Mouse (Mus musculus) spleen, adult 18-20 months (tissue): ENCODE measurements at regions not wholly inside any gene's neighbourhood (a gene's known extent, or its start where the extent isn't known, plus 50 kb on each side); places are given as distances from the start of the nearest gene placed in this dataset.
"Not testable (repeated sequence)": the region's sequence is repeated elsewhere in the genome, so short reads cannot be mapped to it uniquely, and the experiment has no call there.

Experiments
- DNase-seq, 2 experiments: peaks; one replicate each; pipeline ENCODE4 v3.0.0; 2022; ENCODE audit warnings: mixed read lengths in 2 of 2

DNA sequence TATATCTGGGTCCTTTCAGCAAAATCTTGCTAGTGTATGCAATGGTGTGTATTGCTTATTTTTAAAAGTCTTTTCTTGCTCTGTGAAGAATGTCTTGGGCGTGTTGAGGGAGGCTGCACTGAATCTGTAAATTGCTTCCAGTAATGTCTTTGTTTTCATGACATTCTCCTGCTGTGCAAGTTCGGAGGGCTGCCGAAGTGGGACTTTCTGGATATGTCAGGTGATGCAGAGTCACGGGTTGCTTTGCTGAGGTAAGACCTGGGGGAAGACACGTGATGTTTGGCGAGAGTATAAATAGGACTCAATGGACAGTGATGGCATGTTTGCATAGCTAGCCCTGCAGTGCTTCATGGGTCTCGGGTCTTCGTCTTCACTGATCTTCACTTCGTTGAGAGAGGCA, 329.2 kb upstream of the Nr5a2 start:
- DNase-seq: no peak

DNA sequence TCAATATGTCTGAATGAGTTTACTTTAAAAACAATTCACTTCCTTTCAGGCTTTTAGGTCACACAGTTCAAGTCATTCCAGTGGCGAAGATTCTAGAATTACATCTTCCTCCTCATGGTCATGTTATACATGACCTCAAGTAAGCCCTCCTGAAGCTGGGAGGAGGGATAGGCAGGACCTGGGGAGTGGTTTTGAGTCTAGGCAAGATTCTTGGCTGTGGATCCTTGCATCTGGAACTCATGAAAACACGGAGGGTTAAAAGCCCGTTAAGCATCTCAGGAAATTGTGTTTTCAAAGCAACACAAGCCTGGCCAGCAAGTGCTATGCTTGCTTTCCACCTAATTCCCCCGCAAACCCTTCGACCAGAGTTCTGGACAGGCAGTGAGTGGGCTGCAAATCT, 323.0 kb upstream of the Nr5a2 start:
- DNase-seq: no peak

DNA sequence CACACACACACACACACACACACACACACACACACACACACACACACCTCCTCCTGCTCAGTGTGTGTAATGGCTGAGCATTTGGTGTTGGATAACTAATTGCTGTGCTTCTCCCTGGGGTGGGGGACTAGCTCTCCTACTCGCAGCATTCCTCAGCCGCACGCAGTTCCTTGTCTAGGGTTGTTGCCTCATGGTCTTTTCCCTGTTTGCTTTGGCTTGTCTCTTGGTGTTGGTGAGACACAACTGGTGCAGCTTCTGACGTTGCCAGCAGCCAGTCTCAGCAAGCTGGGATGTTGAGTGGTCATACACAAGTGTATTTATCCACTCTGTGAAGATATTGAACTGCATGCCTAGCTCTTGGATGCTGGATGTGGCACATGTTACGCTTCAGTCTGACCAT, 322.2 kb upstream of the Nr5a2 start:
- no peak for DNase-seq

DNA sequence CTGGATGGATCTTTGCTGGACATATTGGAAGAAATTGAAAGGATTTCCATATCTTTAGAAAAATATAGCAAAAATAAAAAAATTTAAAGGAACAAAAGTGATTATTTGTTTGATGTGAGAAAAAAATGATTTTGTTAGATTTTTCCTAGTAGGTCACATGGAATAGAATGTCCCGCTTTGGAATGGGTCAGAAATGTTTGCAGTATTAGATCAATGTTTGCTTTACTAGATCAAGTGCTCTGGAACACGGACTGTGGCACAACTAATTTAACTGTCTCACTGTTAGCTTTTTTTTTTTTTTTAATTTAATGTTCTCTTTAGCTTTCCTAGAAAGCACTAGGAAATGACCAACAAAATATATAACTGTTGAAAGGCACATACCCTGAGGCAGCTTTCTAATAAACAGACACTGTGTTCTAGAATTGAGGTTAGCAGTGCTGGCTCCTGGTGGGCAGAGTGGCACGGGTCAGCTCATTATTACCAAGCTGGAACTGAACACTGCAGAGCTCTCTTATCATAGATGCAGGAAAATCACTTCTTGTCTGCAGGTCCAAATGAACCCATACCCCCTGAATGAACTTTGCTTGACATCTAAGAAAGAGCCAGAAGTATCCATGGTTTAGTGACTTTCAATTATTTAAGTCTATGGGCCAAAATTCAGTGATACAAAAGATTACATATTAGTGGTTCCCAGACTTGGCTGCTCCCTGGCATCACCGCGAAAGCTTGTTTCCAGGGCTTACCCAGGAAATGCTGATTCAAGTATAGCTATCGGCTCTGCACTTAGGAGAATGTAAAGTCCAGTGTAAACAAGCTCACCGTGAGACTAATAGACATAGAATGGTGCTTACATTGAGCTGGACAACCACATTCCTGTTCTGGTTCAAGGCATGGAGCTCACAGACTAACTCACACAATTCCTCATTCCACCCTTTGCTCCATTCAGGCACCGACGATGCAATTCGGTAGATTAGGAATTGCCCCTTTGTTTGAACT, 320.4 kb upstream of the Nr5a2 start:
- DNase-seq: no peak

DNA sequence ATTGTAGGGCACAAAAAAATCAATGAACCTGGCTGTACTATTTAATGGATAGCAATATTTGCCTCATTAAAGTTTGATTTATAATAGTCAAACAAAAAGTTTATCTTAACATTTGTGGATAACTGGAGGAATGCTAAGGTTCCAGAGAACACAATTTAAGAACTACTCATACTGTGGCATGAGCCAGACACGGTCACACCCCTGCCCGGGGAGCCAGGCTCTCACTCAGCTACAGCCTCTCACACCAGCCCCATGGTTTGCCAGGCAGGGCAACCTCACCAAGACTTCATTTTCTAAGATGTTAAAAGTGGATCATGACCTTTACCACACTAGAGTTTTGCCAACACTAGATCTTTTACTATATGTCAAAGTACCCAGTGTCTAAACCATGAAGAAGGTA, 319.7 kb upstream of the Nr5a2 start:
- DNase-seq: no peak

DNA sequence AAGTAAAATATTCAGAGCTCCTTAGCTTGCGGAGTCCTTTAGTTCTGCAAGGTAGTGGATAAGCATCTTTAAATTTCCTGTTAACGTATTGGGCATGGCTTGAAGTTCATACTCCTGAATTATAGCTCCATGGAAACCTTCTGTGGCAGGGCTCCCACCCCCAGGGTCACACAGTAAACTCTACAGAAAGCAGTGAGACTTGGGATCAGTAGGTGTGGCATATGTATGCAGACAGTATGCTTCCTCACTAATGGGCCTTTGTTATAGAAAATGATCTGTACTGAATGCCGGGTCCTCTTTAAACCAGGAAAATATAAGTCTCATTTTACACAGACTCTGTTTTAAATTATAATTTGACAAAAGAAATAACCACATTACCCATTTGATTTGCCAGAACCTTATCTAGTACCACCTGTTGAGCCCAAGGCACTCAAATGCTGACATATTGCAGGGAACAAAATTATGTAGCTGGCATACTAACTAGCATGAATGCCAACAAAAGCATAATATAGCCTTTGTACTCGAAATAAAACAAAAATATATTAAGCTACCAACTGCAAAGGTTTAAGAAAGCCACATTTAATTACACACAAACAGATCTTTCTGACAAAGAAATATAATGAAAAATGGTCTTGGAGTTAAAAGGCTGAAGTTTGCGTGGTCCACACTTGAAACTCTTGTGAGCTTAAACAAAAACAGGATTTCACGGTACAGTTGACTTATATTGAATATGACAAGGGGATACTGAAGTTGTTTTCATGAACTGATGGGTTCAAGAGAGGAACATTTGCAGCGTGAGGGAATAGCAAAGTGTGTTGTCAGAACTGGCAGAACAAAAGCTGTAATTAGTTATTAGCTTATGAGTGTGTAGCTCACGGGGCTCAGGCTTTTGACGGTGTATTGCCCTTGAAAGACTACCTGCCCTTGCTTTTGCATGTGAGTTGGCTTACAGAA, 310.7 kb upstream of the Nr5a2 start:
- no peak for DNase-seq

DNA sequence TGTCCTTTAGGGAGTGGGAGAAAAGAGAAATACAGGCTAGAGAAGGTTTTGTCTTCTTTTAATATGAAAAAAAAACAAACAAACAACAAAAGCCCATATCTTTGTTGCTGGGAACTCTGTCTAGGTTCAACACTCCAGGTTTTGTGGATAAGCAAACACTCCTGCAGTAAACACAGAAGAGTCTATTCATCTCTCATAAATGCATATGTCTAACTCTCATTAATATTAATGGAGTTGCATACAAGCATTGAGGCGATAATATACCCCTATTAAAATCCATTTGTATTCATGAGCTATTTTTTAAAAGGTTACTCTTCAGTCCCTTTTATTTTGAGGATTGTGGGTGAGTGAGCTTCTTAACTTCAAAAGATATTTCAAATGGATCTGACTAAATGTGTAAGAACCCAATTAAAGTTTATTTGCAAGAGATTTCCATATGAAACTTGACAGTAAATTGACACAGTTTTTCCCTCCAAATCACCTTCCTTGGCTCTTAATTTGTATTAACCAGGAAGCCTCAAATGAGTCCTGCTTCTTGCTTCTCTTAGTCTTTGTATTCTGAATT, 302.6 kb upstream of the Nr5a2 start:
- no peak for DNase-seq

DNA sequence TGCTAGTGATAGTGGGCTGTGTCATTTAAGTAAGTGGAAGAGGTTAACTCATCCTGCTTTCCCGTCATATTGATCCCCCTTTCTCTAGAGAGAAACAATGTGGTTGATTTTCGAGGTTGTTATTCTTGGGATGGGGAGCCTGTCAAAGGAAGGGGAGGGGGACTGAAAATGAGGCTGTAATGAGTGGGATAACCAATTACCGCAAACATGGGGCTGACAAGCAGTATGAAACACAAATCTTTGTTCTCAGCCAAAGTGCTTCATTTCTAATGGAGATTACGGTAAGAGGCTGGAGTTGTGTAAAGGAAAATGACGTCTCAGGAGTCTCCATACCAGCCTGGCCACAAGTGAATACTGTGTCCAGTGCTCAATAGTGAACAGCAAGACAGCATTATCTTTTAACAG, 301.9 kb upstream of the Nr5a2 start:
- no peak for DNase-seq

DNA sequence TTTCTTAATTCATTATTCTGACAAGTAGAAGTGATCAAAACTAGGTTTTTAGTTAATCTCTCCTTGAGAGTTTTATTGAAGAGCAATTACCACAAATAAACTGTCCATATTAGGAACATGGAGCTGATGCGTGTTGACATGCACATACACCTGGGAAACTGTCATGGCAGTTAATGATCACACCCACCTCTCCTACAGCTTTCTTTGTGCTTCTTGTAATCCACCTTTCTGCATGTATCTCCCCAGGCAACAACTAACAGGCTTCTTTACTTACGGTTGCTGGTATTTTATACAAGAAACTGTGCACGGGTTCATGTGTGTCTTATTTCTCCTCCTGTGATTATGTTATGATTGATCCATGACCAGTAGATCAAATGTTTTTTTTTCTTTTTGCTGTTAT, 296.0 kb upstream of the Nr5a2 start:
- no peak for DNase-seq

DNA sequence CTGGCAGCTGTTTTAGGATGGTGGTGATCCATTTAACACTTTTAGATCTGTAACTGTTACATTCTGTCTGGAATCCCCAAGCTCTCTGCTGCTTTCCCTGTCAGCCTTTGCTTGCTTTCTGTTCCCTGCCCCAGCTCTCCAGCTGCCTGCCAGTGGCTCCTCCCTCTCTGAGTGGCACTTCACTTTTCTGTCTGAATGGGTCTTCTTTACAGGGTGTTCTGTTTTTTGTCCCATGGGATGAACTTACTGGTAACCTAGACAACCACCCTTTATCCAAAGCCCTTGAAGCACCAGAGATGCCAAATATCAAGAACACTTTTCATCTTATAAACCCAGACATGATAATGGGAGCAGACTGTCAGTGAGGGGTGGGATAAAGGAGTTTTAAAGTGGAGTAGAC, 294.8 kb upstream of the Nr5a2 start:
- no peak for DNase-seq

DNA sequence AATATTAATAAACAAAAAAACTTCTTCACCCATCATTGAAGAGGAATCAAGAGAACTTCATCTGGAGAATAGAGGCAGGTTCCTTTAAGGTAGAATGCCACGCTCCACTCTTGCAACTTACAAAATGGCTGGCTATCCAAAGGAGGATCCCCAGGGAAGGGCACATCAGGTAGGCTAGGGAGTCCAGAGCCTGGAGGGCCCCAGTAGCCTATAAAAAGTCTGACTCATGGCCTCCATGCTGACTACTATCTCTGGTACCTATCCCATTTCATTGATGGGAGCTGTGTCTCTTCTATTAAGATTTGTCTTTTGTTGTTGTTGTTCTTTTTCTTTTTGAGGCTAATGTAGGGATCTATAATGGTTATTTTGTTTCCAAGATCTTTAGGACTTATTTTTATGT, 294.4 kb upstream of the Nr5a2 start:
- DNase-seq: no peak

DNA sequence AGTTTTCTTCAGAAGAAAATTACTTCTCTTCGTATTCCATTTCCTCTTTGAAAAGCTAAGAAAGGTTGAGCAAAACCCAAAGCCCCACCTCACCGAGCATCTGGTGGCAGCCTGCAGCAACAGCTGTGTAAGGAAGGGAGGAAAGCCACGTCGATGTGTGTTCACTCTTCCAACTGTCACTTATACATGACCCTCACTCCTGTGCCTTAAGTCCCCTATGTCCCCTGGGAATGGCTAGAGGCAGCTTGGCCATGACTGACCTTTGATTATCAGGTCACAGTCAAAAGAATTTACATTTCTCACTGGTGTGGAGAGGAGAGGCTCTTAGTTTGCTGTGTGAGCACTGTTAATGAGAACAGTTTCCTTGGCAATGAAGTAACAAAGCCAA, 266.8 kb upstream of the Nr5a2 start:
- no peak for DNase-seq

DNA sequence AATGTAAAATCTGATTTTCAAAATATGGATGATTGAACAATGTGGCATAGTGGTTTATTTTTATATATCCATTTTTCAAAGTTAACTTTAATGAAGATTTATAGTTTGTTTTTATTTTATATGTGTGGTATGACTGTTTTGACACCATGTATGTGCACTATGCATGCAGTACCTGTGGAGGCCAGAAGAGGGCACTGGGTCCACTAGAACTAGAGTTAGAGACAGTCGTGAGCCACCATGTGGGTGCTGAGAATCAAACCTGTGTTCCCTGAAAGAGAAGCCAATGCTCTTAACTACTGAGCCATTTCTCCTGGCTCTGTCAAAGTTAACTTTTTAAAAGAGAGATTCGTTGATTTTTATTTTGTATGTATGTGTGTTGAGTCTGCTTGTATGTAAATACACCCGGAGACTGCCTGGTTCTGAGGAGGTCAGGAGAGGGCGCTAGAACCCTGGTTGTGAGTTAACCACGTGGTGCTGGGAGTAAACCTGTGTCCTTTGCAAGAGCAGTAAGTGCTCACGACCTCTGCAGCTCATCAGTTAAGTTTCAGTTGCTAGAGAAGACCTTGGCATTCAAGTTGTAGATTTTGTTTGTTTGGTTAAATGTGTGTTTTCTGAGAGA, 266.3 kb upstream of the Nr5a2 start:
- no peak for DNase-seq

DNA sequence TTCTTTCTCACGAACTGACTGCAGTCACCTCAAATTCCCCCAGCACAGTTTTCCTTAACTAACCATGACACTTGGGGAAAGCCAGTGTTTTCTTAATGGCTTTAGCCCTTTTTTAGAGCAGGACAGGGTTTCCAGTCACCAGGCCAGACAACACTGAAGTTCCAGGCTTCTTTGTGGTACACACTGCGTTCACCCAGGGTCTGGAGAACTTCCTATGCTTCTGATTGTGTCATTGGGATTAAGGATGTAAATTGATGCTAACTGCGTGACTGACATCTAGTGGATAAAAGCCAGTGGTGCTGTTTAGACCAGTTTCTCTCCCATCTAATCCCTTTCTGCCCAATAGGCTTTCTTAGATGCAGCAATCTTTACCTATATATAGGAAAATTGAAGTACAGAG, 265.2 kb upstream of the Nr5a2 start:
- no peak for DNase-seq

DNA sequence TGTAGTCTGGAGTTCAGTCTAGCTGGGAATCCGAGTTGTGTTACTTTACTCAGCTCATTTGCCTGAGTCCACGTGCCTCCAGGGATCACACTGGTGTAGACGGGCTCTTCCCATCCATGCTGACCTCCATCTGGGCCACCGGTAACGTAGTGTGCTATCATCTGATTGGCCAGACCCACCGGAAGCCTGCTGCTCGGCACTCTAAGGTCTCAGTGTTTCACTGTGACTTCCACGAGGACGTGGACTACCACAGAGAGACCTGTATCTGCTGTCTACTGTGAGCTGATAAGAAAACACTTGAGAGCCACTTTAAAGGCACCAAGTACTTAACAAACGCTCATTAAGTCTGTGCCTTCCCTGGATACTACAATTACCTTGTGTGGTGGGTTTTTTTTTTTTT, 262.8 kb upstream of the Nr5a2 start:
- no peak for DNase-seq

DNA sequence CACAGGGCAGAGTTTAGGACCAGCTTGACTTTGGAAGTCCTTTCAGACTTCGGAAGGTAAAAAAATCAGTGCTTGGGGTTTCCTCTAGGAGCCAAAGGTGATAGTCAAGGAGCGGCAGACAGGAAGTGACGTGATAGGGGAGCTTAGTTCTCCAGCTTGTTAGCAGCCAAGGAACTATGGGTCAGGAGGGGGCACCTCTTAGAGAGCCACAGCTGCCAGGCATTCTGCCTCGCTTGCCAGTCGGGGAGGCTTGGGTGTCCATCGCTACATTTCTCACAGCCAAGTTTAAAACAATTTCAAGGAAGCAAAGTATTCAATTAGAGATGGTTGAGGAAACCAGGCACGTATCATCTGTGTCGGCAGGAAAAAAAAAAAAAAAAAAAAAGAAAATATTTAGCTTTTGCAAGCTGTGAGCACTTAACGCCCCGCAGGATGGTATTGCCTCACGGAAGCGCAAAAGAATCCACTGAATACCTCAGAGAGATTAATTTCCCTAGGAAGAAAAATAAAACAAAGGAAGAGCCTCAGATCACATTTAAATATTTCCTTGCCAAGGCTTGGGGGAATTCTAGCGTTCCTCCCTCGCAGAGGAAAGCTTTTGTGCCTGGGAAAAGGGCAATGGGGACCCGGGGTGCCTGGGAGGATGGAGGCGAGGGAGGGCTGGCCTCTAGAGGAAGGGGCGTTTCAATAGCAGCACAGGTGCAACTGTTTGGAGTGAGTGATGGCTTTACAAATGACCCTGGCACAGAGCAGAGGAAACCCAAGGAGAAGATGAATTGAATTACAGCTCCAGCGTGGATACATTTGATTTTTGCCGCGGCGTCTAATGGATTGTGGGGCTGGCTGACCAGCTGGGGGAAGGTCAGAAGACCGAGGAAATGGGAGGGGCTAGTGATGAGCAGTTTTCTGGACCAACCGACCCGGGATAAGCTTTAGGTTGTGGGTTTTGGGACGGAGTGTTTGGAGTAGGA, 261.1 kb upstream of the Nr5a2 start:
- DNase-seq: no peak

DNA sequence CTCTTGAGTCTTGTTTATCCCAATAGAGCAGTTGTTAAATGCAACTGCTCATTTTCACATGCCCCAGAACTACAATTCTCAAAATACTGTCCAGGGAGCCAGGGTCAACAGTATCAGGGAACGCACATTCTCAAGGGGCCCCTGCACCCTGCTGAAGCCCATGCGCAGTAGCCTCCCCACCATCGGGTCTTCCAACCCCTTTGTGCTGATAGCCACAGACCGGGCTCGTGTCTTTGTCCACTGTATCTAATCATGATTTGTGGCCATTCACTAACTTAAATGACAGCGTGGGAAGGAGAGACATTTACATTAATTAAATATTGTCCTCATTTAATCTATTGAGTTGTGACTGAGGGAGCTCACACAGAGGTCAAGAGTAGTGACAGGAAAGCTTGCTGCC, 260.0 kb upstream of the Nr5a2 start:
- DNase-seq: no peak

DNA sequence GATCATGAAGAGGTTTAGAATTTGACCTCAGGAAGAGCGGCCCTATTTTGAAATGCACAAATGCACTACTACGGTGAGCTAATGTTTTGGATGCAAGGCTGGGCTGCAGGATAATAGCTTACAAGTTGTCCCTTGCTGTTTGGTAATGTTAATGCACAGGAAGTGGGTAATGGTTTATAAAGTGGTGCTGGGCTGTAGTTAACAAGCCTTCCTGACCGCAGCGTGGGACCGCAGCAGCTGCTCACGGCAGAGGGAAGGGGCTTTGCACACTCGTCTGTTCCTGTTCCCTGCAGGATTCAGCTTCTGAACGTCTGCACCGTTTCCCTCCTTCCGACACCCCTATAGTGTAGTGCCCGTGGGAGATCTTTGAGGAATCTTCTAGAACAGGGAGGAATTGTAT, 258.4 kb upstream of the Nr5a2 start:
- DNase-seq: no peak

DNA sequence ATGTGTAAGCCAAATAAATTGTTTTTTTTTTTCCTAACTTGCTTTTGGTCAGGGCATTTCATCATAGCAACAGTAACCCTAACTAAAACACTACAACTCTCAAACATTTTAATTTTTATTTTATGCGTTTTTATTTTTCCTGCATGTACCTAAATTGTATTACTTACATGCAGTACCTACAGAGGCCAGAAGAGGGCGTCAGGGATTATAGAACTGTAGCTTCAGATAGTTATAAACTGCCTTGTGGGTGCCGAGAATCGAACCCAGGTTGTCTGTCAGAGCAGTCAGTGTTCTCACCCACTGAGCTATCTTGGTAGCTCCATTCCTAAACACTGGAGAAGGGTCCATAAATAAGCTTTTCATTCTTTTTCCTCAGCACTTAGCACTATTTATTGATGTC, 257.8 kb upstream of the Nr5a2 start:
- no peak for DNase-seq

DNA sequence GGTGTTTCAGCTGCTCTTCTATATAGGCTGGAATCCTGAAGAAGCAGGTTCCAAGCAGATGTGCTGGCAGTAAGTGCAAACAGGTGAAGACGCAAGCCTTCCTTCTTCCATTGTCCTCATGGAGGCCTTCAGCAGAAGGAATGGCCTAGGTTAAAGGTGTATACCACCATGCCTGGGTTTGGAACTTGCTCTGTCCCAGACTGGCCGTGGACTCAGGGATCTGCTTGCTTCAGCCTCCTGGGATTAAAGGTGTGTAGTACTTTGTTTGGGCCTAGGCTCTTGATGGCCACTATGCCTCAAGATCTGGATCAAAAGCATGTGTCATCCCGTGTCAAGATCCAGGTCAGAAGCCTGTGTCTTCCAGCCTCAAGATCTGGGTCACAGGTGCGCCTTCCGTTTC, 257.0 kb upstream of the Nr5a2 start:
- no peak for DNase-seq

DNA sequence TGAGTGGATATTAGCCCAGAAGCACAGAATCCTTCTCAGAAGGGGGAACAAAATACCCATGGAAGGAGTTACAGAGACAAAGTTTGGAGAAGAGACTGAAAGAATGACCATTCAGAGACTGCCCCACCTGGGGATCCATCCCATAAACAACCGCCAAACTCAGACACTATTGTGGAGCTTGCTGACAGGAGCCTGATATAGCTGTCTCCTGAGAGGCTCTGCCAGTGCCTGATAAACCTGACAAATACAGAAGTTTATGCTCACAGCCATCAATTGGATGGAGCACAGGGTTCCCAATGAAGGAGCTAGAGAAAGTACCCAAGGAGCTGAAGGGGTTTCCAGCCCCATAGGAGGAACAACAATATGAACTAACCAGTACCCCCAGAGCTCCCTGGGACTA, 254.1 kb upstream of the Nr5a2 start:
- not testable (repeated sequence) for DNase-seq

DNA sequence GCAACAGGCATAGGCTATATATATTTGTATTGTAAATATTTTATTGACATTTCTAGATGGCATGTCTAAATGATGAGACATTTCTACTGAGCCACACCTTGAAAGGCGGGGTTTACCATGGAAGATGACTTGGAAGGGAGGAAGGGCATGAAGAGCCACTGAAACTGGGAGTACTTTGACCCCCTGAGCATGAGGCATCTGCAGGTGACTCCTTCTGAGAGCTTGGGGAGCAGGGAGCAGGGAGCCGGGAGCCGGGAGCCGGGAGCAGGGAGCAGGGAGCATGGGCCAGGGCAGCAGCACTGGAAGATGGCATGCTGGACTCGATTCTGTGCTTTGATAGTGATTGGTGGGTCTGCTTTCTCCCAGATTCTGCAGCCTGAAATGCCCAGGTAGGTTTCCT, 253.5 kb upstream of the Nr5a2 start:
- DNase-seq: no peak
